Mouse (Mus musculus): Measurements from ENCODE around the gene Large2.

The Large2 gene

GRCm38 (mm10) chr2:92390206-92390930 lies 15.7 kb upstream of the Large2 start:
- no peak for DNase-seq (ENCODE audit: extremely low read depth, low read depth)

GRCm38 (mm10) chr2:92389645-92390044 lies 15.0 kb upstream of the Large2 start:
- no peak for DNase-seq (ENCODE audit: extremely low read depth, low read depth)

- peak; percentile 62 for DNase-seq (ENCODE audit: extremely low read depth, low read depth)
Observed at GRCm38 (mm10) chr2:92388891-92389641, 14.4 kb upstream of the Large2 start.

DNA sequence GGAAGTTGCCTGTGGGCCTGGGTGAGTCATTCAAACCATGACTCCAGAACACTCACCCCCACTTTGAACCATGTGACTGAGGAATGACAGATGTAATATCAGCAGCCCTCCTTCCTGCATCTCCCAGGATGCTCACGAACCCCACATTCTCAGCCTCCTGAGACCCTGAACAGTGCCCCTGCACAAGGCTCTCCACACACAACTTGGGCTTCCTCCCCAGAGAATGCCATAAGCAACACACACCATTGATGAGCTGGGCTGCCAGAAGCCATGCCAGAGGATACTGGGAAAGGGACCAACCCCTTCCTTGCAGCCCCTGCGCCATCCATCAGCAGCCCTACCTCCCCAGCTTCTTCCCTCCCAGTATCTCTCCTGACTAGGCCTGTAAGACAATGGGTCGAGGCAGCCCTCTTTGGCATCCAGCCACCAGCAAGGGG lies 13.4 kb upstream of the Large2 start:
- DNase-seq (ENCODE audit: extremely low read depth, low read depth): no peak

- no peak for DNase-seq (ENCODE audit: extremely low read depth, low read depth)
Observed at GRCm38 (mm10) chr2:92387646-92388045, 13.0 kb upstream of the Large2 start.

- DNase-seq (ENCODE audit: extremely low read depth, low read depth): no peak
Observed at GRCm38 (mm10) chr2:92386821-92387570, 12.3 kb upstream of the Large2 start.

DNA sequence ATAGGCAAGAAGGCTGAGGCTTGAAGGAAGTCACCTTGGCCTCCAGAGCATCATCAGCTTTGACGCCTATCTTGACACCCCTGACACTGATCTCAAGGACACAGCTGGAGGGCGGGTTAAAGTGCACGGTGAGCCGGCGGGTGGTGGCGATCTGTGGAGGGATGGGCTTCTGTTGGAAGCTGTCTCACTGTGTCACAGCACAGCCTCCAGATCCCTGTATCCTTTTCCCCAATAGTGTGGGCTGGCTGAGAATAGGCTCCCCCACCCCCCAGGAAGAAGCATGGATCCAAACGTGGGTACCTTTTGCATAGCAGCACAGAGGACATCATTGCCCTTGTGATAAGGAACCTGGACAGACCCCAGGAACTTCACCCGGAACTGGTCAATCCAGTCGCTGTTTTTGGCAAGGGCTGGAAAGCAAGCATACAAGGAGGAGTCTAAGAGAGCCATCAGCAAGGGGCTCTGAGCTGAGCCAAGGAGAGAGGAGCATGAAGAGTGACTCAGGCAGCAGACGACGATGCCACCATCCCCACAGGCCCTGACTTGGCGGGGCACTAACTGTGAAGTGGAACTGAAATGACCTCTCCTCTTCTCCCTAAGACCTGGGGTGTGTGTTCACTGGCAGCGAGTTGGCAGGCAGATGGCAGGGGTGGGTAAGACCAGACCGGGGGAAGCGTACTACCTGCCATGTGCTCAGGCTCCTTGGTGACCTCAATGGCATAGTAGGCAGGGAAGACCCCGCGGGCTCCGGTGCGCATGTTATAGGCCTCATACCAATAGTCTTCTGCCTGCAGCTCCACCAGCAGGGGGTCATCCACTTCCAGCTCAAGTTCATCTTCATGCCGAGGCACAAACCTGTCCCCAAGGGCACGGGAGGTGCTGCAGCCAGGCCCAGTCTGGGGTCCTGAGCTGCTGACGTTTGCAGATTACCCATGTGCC lies 10.7 kb upstream of the Large2 start:
- DNase-seq (ENCODE audit: extremely low read depth, low read depth): no peak

DNA sequence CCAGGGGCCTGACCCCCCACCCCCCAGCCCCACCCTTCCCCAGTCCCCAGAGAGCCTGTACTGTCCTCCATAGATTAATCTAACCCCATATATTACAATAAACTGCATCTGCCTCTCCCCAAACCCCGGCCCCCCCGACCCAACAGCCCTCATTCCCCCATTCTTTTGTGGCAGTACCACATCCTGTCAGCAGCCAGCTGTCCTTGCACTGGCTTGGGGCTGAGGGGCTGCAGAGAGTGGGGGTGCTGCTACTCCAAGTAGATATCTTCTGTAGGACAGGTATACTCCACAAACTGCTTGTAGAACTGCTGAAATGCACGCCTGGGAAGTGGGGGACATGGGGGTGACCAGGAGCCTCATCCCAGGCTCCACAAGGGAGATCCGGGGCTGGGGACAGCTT lies 9.4 kb upstream of the Large2 start:
- no peak for DNase-seq (ENCODE audit: extremely low read depth, low read depth)

GRCm38 (mm10) chr2:92382759-92383158 lies 8.1 kb upstream of the Large2 start:
- DNase-seq (ENCODE audit: extremely low read depth, low read depth): no peak

GRCm38 (mm10) chr2:92381901-92382588 lies 7.4 kb upstream of the Large2 start, which contains the start of gene 1700029I15Rik:
1700029I15Rik (plus strand) TSS chr2:92382538.
- DNase-seq (ENCODE audit: extremely low read depth, low read depth): no peak

- DNase-seq (ENCODE audit: extremely low read depth, low read depth): no peak
Observed at GRCm38 (mm10) chr2:92381161-92381560, 6.5 kb upstream of the Large2 start.

- no peak for DNase-seq (ENCODE audit: extremely low read depth, low read depth)
Observed at GRCm38 (mm10) chr2:92380495-92381050, 5.9 kb upstream of the Large2 start.

- DNase-seq (ENCODE audit: extremely low read depth, low read depth): no peak
Observed at GRCm38 (mm10) chr2:92379783-92380494, 5.3 kb upstream of the Large2 start.

- no peak for DNase-seq (ENCODE audit: extremely low read depth, low read depth)
Observed at GRCm38 (mm10) chr2:92377320-92377719, 2.7 kb upstream of the Large2 start.

DNA sequence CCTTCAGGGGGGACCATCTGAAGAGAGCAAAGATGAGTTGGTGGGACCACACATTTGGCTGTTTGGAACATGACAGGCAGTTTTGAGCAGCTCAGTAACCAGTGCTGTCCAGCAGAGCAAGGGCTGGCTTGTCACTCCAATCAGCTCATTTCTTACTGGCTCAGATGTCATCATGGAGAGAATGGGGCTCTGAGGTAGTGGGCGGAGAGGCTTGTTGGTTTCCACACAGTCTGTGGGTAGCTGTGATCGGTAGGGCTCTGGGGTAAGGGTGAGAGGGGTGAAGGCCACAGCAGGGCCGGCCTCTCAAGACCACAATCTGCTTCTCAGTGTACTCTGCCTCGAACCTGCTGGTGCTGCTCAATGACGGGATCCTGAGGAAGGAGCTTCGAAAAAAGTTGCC lies 1.6 kb upstream of the Large2 start:
- no peak for DNase-seq (ENCODE audit: extremely low read depth, low read depth)

DNA sequence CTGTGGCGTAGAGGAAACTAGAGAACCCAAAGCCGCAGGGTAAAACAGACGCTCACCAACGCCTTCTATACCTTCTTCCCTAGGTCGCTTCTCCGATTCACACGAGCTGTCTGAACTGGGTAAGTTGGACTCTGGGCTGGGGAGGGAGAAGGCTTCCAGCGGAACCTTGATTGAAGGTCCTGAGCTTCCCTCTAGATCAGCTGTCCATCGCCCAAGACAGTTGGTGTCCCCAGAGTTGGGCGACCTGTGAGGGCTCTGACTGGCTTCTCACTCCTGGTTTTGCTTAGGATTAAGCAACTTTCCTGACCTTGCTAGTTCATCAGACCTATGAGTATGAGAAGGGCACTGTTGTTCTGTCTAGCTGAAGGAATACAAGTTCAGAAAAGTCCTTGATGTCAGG lies 1.1 kb upstream of the Large2 start:
- DNase-seq (ENCODE audit: extremely low read depth, low read depth): no peak

- DNase-seq (ENCODE audit: extremely low read depth, low read depth): peak; percentile 97
Observed at GRCm38 (mm10) chr2:92375099-92375623, 492 bp upstream of the Large2 start.

- no peak for DNase-seq (ENCODE audit: extremely low read depth, low read depth)
Observed at GRCm38 (mm10) chr2:92373437-92373813, 1.2 kb downstream of the Large2 start.

DNA sequence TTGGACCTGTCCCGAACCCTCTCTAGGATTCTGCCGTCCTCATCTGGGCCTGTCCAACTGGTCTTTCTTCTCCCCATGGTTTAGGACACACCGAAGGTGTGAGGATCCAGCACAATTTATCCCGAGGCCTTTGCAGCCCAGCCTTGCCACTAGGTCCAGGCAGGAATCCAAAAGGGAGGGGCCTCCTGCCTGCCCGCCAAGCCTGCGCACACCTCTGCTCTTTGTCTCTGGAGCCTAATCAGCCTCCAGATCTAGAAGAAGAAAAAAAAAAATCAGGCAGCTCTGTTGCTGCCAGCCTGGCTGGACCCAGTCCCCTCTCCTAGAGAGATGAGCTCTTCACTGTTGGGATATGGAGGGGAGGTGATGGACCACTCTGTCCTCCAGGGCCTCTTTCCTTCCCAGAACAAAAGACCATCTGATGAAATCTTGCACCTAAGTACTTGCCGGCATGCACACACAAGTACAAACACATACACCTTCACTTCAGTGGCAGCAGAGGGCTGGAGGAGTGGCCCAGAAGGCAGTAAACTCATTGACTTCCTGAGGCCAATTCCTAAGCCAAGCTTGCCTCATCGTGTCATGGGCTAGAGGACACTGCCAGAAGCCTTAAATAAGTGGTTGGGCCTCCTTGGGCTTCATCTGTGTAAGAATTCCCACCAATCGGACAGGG lies 1.8 kb downstream of the Large2 start:
- DNase-seq (ENCODE audit: extremely low read depth, low read depth): no peak

Data from MEL-GATA-1-ER (cell line).